Mouse (Mus musculus): ENCODE measurements around the gene Brinp2.
A peak's percentile ranks its signal among the peaks of the same experiment; 100 is the strongest.

DNA sequence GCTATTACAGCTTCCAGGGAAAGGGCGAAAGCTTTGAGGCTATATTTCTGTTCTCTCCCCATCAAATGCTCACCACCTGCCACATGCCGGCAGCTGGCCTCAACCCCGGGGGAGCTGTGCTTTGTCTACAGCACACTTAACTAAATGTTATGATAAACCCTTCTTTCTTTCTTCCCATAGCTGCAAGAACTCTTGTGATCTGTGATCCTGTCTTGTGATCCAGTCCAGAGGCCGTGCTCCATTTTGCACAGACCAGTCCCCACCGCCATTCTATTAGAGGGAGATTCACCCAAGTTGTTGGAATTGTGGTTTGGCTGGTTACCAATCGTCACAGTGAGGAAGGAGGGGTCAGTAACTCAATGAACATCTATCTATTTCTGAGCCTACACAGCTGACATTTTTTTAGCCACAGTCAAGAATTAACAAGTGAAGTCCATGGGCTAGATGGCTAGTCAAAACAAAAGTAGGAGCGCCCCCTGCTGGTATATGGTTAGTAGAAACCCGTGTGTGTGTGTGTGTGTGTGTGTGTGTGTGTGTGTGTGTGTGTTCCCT, 89.0 kb downstream of the Brinp2 start:
- TF ChIP-seq CTCF (IDR thresholded peaks at IDR 0.05; ENCODE audit: borderline replicate concordance, insufficient read depth, low read length): 0 out of 2 replicates have a peak, but pooled peaks have one; percentile 6
- no peak for TF ChIP-seq POLR2A (IDR thresholded peaks at IDR 0.05; ENCODE audit: low read depth, low read length)

All from embryonic fibroblast, embryonic 13.5 days (primary cell).